Mouse (Mus musculus) thymus, adult 2 months (tissue): Measurements from ENCODE around the gene Nr4a3. TPM values are rescaled to one million over a fixed set of nuclear protein-coding genes. Genes with fewer than 3 reads are reported as not detected.

Source experiments
- DNase-seq: peaks from one replicate; pipeline ENCODE4 v3.0.0; 2021
- H3K27ac ChIP-seq: fragments of 200-500 bp; 2 replicates; pipeline ENCODE4 v1.5.1; 2012; ENCODE audit warnings: low read length, control low read depth; ENCODE audit not compliant: control insufficient read depth, insufficient read depth
- H3K27me3 ChIP-seq: fragments of 200-500 bp; 2 replicates; pipeline ENCODE4 v1.6.1; 2012; ENCODE audit warnings: mild to moderate bottlenecking, low read length, moderate library complexity, mixed read lengths; ENCODE audit not compliant: control insufficient read depth, insufficient read depth
- H3K36me3 ChIP-seq: fragments of 200-500 bp; 2 replicates; pipeline ENCODE4 v1.6.1; 2012; ENCODE audit warnings: mild to moderate bottlenecking, low read length, moderate library complexity; ENCODE audit not compliant: control insufficient read depth, insufficient read depth
- H3K4me1 ChIP-seq: fragments of 200-500 bp; replicated peaks from 2 replicates; pipeline ENCODE4 v1.6.1; 2012; ENCODE audit warnings: low read length; ENCODE audit not compliant: control insufficient read depth, insufficient read depth
- H3K4me3 ChIP-seq: fragments of 200-500 bp; 2 replicates; pipeline ENCODE4 v1.5.1; 2012; ENCODE audit warnings: mild to moderate bottlenecking, low read length, control low read depth, moderate library complexity; ENCODE audit not compliant: control insufficient read depth, insufficient read depth
- CTCF ChIP-seq: fragments of 200-500 bp; IDR thresholded peaks from 2 replicates; pipeline ENCODE4 v1.5.1; 2012; ENCODE audit warnings: mild to moderate bottlenecking, control low read depth, low read length, moderate library complexity, borderline replicate concordance; ENCODE audit not compliant: control insufficient read depth, poor library complexity, insufficient read depth; ENCODE audit errors: extremely low read depth
- POLR2A ChIP-seq: fragments of 200-500 bp; IDR thresholded peaks from 2 replicates; pipeline ENCODE4 v1.6.1; 2012; ENCODE audit warnings: mild to moderate bottlenecking, low read length, control low read depth, moderate library complexity; ENCODE audit not compliant: control insufficient read depth, poor library complexity, insufficient read depth; ENCODE audit errors: extremely low read depth
- WGBS: fragments of 180-500 bp; shearing (Covaris S2); methylation state at CpG from one replicate; pipeline ENCODE4 v1.1.7; 2018; 5-methylcytosine and 5-hydroxymethylcytosine counted together
- polyA plus RNA-seq: library from polyadenylated mRNA; depleted of rRNA; stranded (reverse); fragments of >200 nt; gene quantifications from 2 replicates; pipeline ENCODE4 v1.2.3, GENCODE M21; 2012; rRNA removed

The Nr4a3 gene
- polyA plus RNA-seq, 1 experiment: 39.7 TPM

GRCm38 (mm10) chr4:48124773-48125469, 80.0 kb downstream of the Nr4a3 start, which contains the start of gene Stx17:
Stx17 (plus strand) TSS chr4:48124915.
- Histone ChIP-seq H3K27me3 (no peaks in the 10 kb centered on the region), H3K27ac (no peak within 1 kb of the TSS), H3K36me3 (no peaks in the 10 kb centered on the region), H3K4me1 (peaks cover 2% of the 10 kb centered on the region; the same call in 1 of the 2 replicates), H3K4me3 (peak within 1 kb of the TSS; percentile 78)
- whole genome bisulfite sequencing: 1% methylated on average over 58 of the region's 58 CpGs
- TF ChIP-seq CTCF (peak; percentile 10; the same call in 1 of the 2 replicates), POLR2A (peak; percentile 69)
- DNase-seq: peak; percentile 87

GRCm38 (mm10) chr4:48130314-48130713, 85.4 kb downstream of the Nr4a3 start:
- no peak for DNase-seq
- no peak overlapping the region for H3K4me3 ChIP-seq
- WGBS: 95% methylated on average over 6 of the region's 6 CpGs
- H3K4me1 ChIP-seq: no peaks in the 10 kb centered on the region
- H3K36me3 ChIP-seq: 0 out of 2 replicates have a peak, but pooled peaks cover 4% of the 10 kb centered on the region
- H3K27ac ChIP-seq: no peak overlapping the region
- TF ChIP-seq POLR2A: no peak
- no peak for TF ChIP-seq CTCF
- H3K27me3 ChIP-seq: no peaks in the 10 kb centered on the region

GRCm38 (mm10) chr4:48131606-48132005, 86.7 kb downstream of the Nr4a3 start:
- no peak overlapping the region for H3K27ac ChIP-seq
- H3K4me1 ChIP-seq: no peaks in the 10 kb centered on the region
- H3K27me3 ChIP-seq: no peaks in the 10 kb centered on the region
- no peak overlapping the region for H3K4me3 ChIP-seq
- WGBS: 94% methylated on average over 9 of the region's 9 CpGs
- H3K36me3 ChIP-seq: 0 out of 2 replicates have a peak, but pooled peaks cover 4% of the 10 kb centered on the region
- no peak for DNase-seq
- no peak for TF ChIP-seq POLR2A
- no peak for TF ChIP-seq CTCF

GRCm38 (mm10) chr4:48132721-48133120, 87.8 kb downstream of the Nr4a3 start:
- no peak for DNase-seq
- H3K27me3 ChIP-seq: no peaks in the 10 kb centered on the region
- WGBS: 93% methylated on average over 3 of the region's 3 CpGs
- H3K27ac ChIP-seq: no peak overlapping the region
- no peak overlapping the region for H3K4me3 ChIP-seq
- TF ChIP-seq CTCF: no peak
- no peak for TF ChIP-seq POLR2A
- no peaks in the 10 kb centered on the region for H3K4me1 ChIP-seq
- H3K36me3 ChIP-seq: 0 out of 2 replicates have a peak, but pooled peaks cover 4% of the 10 kb centered on the region

Other genes starting within 250 kb of the Nr4a3 start
- gene Stx17, start 79.8 kb downstream of the Nr4a3 start, polyA plus RNA-seq: 4.2 and 4.8 TPM in 2 replicates
- gene Erp44, start 234.4 kb downstream of the Nr4a3 start, polyA plus RNA-seq: 10.8 and 11.5 TPM in 2 replicates
- gene Invs, start 234.6 kb downstream of the Nr4a3 start, polyA plus RNA-seq: 3.6 and 3.9 TPM in 2 replicates